Mouse (Mus musculus) midbrain, embryonic 14.5 days (tissue): ENCODE measurements around the gene Prtn3. TPM values are rescaled to one million over a fixed set of nuclear protein-coding genes. Genes with fewer than 3 reads are reported as not detected.

Source experiments
- ATAC-seq: fragments of 200-750 bp; cut with Nextera tagmentation; 2 replicates; pipeline ENCODE4 v1.8.0; 2017; ENCODE audit warnings: moderate number of reproducible peaks, moderate library complexity; ENCODE audit not compliant: low FRiP score, low TSS enrichment
- DNase-seq: peaks from one replicate; pipeline ENCODE4 v3.0.0-alpha.2; 2015
- H3K27ac ChIP-seq: fragments of 300-500 bp; sonication (generic); replicated peaks from 2 replicates; pipeline ENCODE4 v1.5.1; 2014; ENCODE audit warnings: mild to moderate bottlenecking, low read depth, low read length, moderate library complexity
- H3K27me3 ChIP-seq: fragments of 300-500 bp; sonication (generic); 2 replicates; pipeline ENCODE4 v1.6.1; 2014; ENCODE audit warnings: low read length, control low read depth, mixed read lengths; ENCODE audit not compliant: control insufficient read depth, insufficient read depth
- H3K36me3 ChIP-seq: fragments of 300-500 bp; sonication (generic); 2 replicates; pipeline ENCODE4 v1.6.1; 2014; ENCODE audit warnings: low read length, control low read depth; ENCODE audit not compliant: control insufficient read depth, insufficient read depth
- H3K4me1 ChIP-seq: fragments of 300-500 bp; sonication (generic); 2 replicates; pipeline ENCODE4 v1.6.1; 2014; ENCODE audit warnings: mild to moderate bottlenecking, antibody characterized with exemption, low read length, control low read depth; ENCODE audit not compliant: control insufficient read depth, insufficient read depth
- H3K4me2 ChIP-seq: fragments of 300-500 bp; sonication (generic); 2 replicates; pipeline ENCODE4 v1.6.1; 2014; ENCODE audit warnings: mild to moderate bottlenecking, low read length, moderate library complexity
- H3K4me3 ChIP-seq: fragments of 300-500 bp; sonication (generic); replicated peaks from 2 replicates; pipeline ENCODE4 v1.5.1; 2014; ENCODE audit warnings: low read depth, low read length
- H3K9ac ChIP-seq: fragments of 300-500 bp; sonication (generic); replicated peaks from 2 replicates; pipeline ENCODE4 v1.6.1; 2014; ENCODE audit warnings: mild to moderate bottlenecking, low read length, moderate library complexity
- H3K9me3 ChIP-seq: fragments of 300-500 bp; sonication (generic); 2 replicates; pipeline ENCODE4 v1.6.1; 2016; ENCODE audit warnings: low read length, control low read depth, mixed read lengths; ENCODE audit not compliant: control insufficient read depth
- WGBS: fragments of 180-500 bp; shearing (Covaris S2); extraction: QIAGEN DNeasy Blood & Tissue Kit; methylation state at CpG from one replicate; pipeline ENCODE4 v1.1.7; 2014; 5-methylcytosine and 5-hydroxymethylcytosine counted together
- microRNA-seq: library from miRNA; unstranded; fragments of <30 nt; microRNA quantifications from one replicate; pipeline ENCODE4, GENCODE M21; 2016
- polyA plus RNA-seq: library from polyadenylated mRNA; unstranded; fragments of >200 nt; fragmentation: Nextera tagmentation; extraction: Ambion mirVana; gene quantifications from 2 replicates; pipeline ENCODE4 v1.2.1, GENCODE M21; 2014

Gene Prtn3
- polyA plus RNA-seq, 1 experiment from 2014 or later: 14.9 TPM

- Histone ChIP-seq H3K27me3 (no peaks in the 10 kb centered on the region), H3K9me3 (no peaks in the 10 kb centered on the region), H3K4me2 (0 out of 2 replicates have a peak overlapping the region, but pooled peaks have one; percentile 88), H3K4me1 (peaks cover 18% of the 10 kb centered on the region), H3K36me3 (peaks cover 32% of the 10 kb centered on the region), H3K4me3 (no peak overlapping the region), H3K9ac (no peak overlapping the region), H3K27ac (no peak overlapping the region)
- WGBS: 87% methylated on average over 18 of the region's 18 CpGs
- no peak for ATAC-seq
- no peak for DNase-seq
These were observed 55.9 kb downstream of the Prtn3 start for GRCm38 (mm10) chr10:79929967-79930825.

GRCm38 (mm10) chr10:79930826-79931186 is 56.5 kb downstream of the Prtn3 start:
- H3K4me3 ChIP-seq: no peak overlapping the region
- ATAC-seq (no peak), DNase-seq (no peak)
- H3K9ac ChIP-seq: no peak overlapping the region
- 76% methylated on average over 16 of the region's 16 CpGs for WGBS
- H3K27me3 ChIP-seq: no peaks in the 10 kb centered on the region
- no peak overlapping the region for H3K4me2 ChIP-seq
- H3K27ac ChIP-seq: no peak overlapping the region
- peaks cover 32% of the 10 kb centered on the region for H3K36me3 ChIP-seq
- peaks cover 17% of the 10 kb centered on the region for H3K4me1 ChIP-seq
- H3K9me3 ChIP-seq: no peaks in the 10 kb centered on the region

GRCm38 (mm10) chr10:79931797-79932196 is 57.5 kb downstream of the Prtn3 start:
- Histone ChIP-seq H3K4me3 (no peak overlapping the region), H3K36me3 (peaks cover 32% of the 10 kb centered on the region), H3K4me1 (peaks cover 11% of the 10 kb centered on the region), H3K27ac (no peak overlapping the region), H3K9me3 (no peaks in the 10 kb centered on the region), H3K9ac (no peak overlapping the region), H3K4me2 (no peak overlapping the region), H3K27me3 (no peaks in the 10 kb centered on the region)
- 93% methylated on average over 9 of the region's 9 CpGs for WGBS
- no peak for DNase-seq
- no peak for ATAC-seq

- DNase-seq: no peak
- Histone ChIP-seq H3K4me3 (no peak overlapping the region), H3K4me2 (no peak overlapping the region), H3K27me3 (no peaks in the 10 kb centered on the region), H3K27ac (peak overlapping the region; percentile 41), H3K36me3 (peaks cover 34% of the 10 kb centered on the region), H3K9ac (peak overlapping the region; percentile 16; the same call in 1 of the 2 replicates), H3K9me3 (no peaks in the 10 kb centered on the region), H3K4me1 (peaks cover 15% of the 10 kb centered on the region)
- WGBS: 21% methylated on average over 8 of the region's 8 CpGs
- no peak for ATAC-seq
These were observed 58.5 kb downstream of the Prtn3 start for GRCm38 (mm10) chr10:79932736-79933135.

Small RNA genes lying within 50 kb of the gene (microRNA-seq; reads per million reads assigned to microRNA genes)
- not detected for gene Mir6910

Other genes with a start within 250 kb of the Prtn3 start
- gene Shc2, start 236.6 kb upstream of the Prtn3 start, polyA plus RNA-seq: 17.2 and 21.6 TPM in 2 replicates
- gene Odf3l2, start 228.7 kb upstream of the Prtn3 start, polyA plus RNA-seq: 0.17 and 0.40 TPM in 2 replicates
- gene Madcam1, start 209.9 kb upstream of the Prtn3 start, polyA plus RNA-seq: 0.31 and 1.00 TPM in 2 replicates
- 94.4 and 110 TPM in 2 replicates for gene Tpgs1, start 205.1 kb upstream of the Prtn3 start, polyA plus RNA-seq
- gene Cdc34, start 192.3 kb upstream of the Prtn3 start, polyA plus RNA-seq: 80.4 and 94.9 TPM in 2 replicates
- gene Gzmm, start 185.5 kb upstream of the Prtn3 start, polyA plus RNA-seq: 1.1 and 1.5 TPM in 2 replicates
- gene Bsg, start 170.0 kb upstream of the Prtn3 start, polyA plus RNA-seq: 680 and 689 TPM in 2 replicates
- gene Hcn2, start 157.8 kb upstream of the Prtn3 start, polyA plus RNA-seq: 0.89 and 1.9 TPM in 2 replicates
- gene Polrmt, start 127.9 kb upstream of the Prtn3 start, polyA plus RNA-seq: 35.9 and 39.8 TPM in 2 replicates
- 0.87 and 1.0 TPM in 2 replicates for gene Fgf22, start 119.4 kb upstream of the Prtn3 start, polyA plus RNA-seq
- gene Rnf126, start 107.5 kb upstream of the Prtn3 start, polyA plus RNA-seq: 92.8 and 94.6 TPM in 2 replicates
- gene Fstl3, start 97.2 kb upstream of the Prtn3 start, polyA plus RNA-seq: 0.80 and 1.5 TPM in 2 replicates
- 0.30 TPM in 1 of 2 replicates, not detected in the other for gene Prss57, start 83.5 kb upstream of the Prtn3 start, polyA plus RNA-seq
- 270 and 307 TPM in 2 replicates for gene Palm, start 80.9 kb upstream of the Prtn3 start, polyA plus RNA-seq
- gene Misp, start 53.5 kb upstream of the Prtn3 start, polyA plus RNA-seq: 0.45 and 1.5 TPM in 2 replicates
- gene Ptbp1, start 20.0 kb upstream of the Prtn3 start, polyA plus RNA-seq: 47.5 and 74.0 TPM in 2 replicates
- 342 and 375 TPM in 2 replicates for gene Plppr3, start 158 bp downstream of the Prtn3 start, polyA plus RNA-seq
- not detected in 2 replicates for gene Elane, start 11.8 kb downstream of the Prtn3 start, polyA plus RNA-seq
- not detected in 2 replicates for gene Cfd, start 16.4 kb downstream of the Prtn3 start, polyA plus RNA-seq
- 57.2 and 58.8 TPM in 2 replicates for gene Med16, start 34.4 kb downstream of the Prtn3 start, polyA plus RNA-seq
- 3.5 and 8.6 TPM in 2 replicates for gene Gm26602, start 36.4 kb downstream of the Prtn3 start, polyA plus RNA-seq
- 2.4 and 2.9 TPM in 2 replicates for gene Kiss1r, start 42.5 kb downstream of the Prtn3 start, polyA plus RNA-seq
- gene R3hdm4, start 46.7 kb downstream of the Prtn3 start, polyA plus RNA-seq: 220 and 229 TPM in 2 replicates
- gene Arid3a, start 52.6 kb downstream of the Prtn3 start, polyA plus RNA-seq: 2.4 and 4.0 TPM in 2 replicates
- 89.6 and 117 TPM in 2 replicates for gene Wdr18, start 85.7 kb downstream of the Prtn3 start, polyA plus RNA-seq
- gene Grin3b, start 96.2 kb downstream of the Prtn3 start, polyA plus RNA-seq: 0.39 and 0.53 TPM in 2 replicates
- 20.7 and 28.4 TPM in 2 replicates for gene Tmem259, start 109.9 kb downstream of the Prtn3 start, polyA plus RNA-seq
- gene Cnn2, start 114.1 kb downstream of the Prtn3 start, polyA plus RNA-seq: 10.9 and 35.0 TPM in 2 replicates
- 3.7 and 4.1 TPM in 2 replicates for gene Abca7, start 122.0 kb downstream of the Prtn3 start, polyA plus RNA-seq
- gene Arhgap45, start 142.2 kb downstream of the Prtn3 start, polyA plus RNA-seq: 0.39 and 1.4 TPM in 2 replicates
- 157 and 167 TPM in 2 replicates for gene Polr2e, start 165.3 kb downstream of the Prtn3 start, polyA plus RNA-seq
- gene Gpx4, start 172.7 kb downstream of the Prtn3 start, polyA plus RNA-seq: 508 and 543 TPM in 2 replicates
- 13.2 and 13.3 TPM in 2 replicates for gene Sbno2, start 231.1 kb downstream of the Prtn3 start, polyA plus RNA-seq
- 26.5 and 38.7 TPM in 2 replicates for gene Stk11, start 241.3 kb downstream of the Prtn3 start, polyA plus RNA-seq